Mouse (Mus musculus) erythroblast, embryonic 14.5 days (primary cell): ENCODE results near the gene Gm5244.

Source experiments
- GATA1 ChIP-seq: IDR thresholded peaks from 2 replicates; pipeline ENCODE4 v1.6.1; 2012; ENCODE audit warnings: low read length, inconsistent platforms, mixed read lengths
- TAL1 ChIP-seq: IDR thresholded peaks from 3 replicates; pipeline ENCODE4 v1.6.1; 2012; ENCODE audit warnings: low read length, inconsistent platforms, mixed read lengths

DNA sequence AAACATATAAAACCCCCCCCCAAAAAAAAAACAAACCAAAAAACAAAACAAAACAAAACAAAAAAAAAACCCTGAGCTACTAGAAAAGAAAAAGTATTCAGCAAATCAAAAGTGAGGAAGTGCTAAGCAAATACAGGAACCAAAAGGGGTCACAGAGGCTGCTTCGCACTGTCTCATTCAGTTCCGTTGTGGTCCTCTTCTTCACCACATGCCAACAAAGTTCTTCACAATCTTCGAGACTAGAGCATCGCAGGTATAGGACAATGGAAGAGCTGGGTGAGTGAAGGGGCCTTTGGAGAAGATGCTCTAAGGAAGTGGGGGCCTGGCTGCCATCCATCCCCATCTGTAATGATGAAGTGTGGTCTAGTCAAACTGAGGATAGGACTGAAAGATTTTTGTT lies 48.1 kb upstream of the Gm5244 start:
- TF ChIP-seq GATA1 (no peak), TAL1 (no peak)
